Mouse (Mus musculus) hindbrain, embryonic 13.5 days (tissue): ENCODE measurements around the gene St6galnac5. TPM values are rescaled to one million over a fixed set of nuclear protein-coding genes. Genes with fewer than 3 reads are reported as not detected.

Experiments used
- ATAC-seq: fragments of 200-750 bp; cut with Nextera tagmentation; 2 replicates; pipeline ENCODE4 v1.8.0; 2017; ENCODE audit warnings: moderate TSS enrichment; ENCODE audit not compliant: low FRiP score
- H3K27ac ChIP-seq: fragments of 300-500 bp; sonication (generic); 2 replicates; pipeline ENCODE4 v1.5.1; 2015; ENCODE audit warnings: inconsistent platforms, mild to moderate bottlenecking, moderate library complexity
- H3K27me3 ChIP-seq: fragments of 300-500 bp; sonication (generic); 2 replicates; pipeline ENCODE4 v1.6.1; 2015; ENCODE audit warnings: mild to moderate bottlenecking, inconsistent platforms
- H3K36me3 ChIP-seq: fragments of 300-500 bp; sonication (generic); 2 replicates; pipeline ENCODE4 v1.6.1; 2015; ENCODE audit warnings: mild to moderate bottlenecking, inconsistent platforms
- H3K4me1 ChIP-seq: fragments of 300-500 bp; sonication (generic); replicated peaks from 2 replicates; pipeline ENCODE4 v1.6.1; 2015; ENCODE audit warnings: inconsistent platforms
- H3K4me2 ChIP-seq: fragments of 300-500 bp; sonication (generic); 2 replicates; pipeline ENCODE4 v1.6.1; 2015; ENCODE audit warnings: inconsistent platforms, mild to moderate bottlenecking, moderate library complexity
- H3K4me3 ChIP-seq: fragments of 300-500 bp; sonication (generic); 2 replicates; pipeline ENCODE4 v1.5.1; 2015; ENCODE audit warnings: mild to moderate bottlenecking, inconsistent platforms
- H3K9ac ChIP-seq: fragments of 300-500 bp; sonication (generic); 2 replicates; pipeline ENCODE4 v1.6.1; 2015; ENCODE audit warnings: mild to moderate bottlenecking, inconsistent platforms
- H3K9me3 ChIP-seq: fragments of 300-500 bp; sonication (generic); 2 replicates; pipeline ENCODE4 v1.6.1; 2016; ENCODE audit warnings: inconsistent platforms
- WGBS: fragments of 180-500 bp; shearing (Covaris S2); methylation state at CpG from one replicate; pipeline ENCODE4 v1.1.7; 2015; 5-methylcytosine and 5-hydroxymethylcytosine counted together
- polyA plus RNA-seq: library from polyadenylated mRNA; unstranded; fragments of >200 nt; fragmentation: Nextera tagmentation; extraction: Ambion mirVana; gene quantifications from 2 replicates; pipeline ENCODE4 v1.2.1, GENCODE M21; 2015

The St6galnac5 gene
- polyA plus RNA-seq, 1 experiment from 2014 or later, result 18.6 TPM

- no peaks in the 10 kb centered on the region for H3K9me3 ChIP-seq
- H3K9ac ChIP-seq, result no peak overlapping the region
- H3K27ac ChIP-seq, result no peak overlapping the region
- no peaks in the 10 kb centered on the region for H3K27me3 ChIP-seq
- no peak overlapping the region for H3K4me2 ChIP-seq
- H3K4me3 ChIP-seq, result no peak overlapping the region
- H3K4me1 ChIP-seq, result 0 out of 2 replicates have a peak, but pooled peaks cover 2% of the 10 kb centered on the region
- ATAC-seq, result no peak
- H3K36me3 ChIP-seq, result no peaks in the 10 kb centered on the region; the same call in 1 of the 2 replicates
- 92% methylated on average over 7 of the region's 7 CpGs for WGBS
Measured at GRCm38 (mm10) chr3:152948556-152948955, 33.5 kb downstream of the St6galnac5 start.

DNA sequence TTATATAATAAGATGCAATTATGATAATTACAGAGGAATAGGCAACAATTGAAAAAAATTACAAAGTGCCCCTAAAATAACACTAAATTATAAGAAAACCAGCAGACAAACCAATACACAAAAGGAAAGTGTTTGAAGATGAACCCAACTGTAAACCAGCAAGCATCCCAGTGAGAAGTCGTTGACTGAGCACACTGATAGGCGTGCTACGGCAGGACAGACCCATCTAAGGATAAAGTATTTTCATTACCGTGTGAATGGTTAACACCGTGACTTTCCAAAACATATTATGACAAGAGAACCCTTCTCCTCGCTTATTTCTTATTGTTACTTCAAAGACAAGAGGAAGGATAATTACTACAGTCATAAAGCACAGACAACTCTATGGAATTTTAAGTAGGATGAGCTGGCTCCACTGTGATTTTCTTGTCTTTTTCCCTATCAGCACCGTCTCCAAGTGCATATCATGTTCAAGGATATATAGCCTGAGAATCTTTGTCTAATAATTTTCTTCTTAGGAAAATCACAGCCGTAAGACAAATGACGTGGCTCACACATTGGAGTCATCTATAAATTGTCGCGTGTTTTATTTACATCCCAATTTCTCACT lies 34.9 kb downstream of the St6galnac5 start:
- Histone ChIP-seq H3K4me3 (no peak overlapping the region), H3K9me3 (no peaks in the 10 kb centered on the region), H3K9ac (no peak overlapping the region), H3K27ac (no peak overlapping the region), H3K4me2 (no peak overlapping the region), H3K36me3 (no peaks in the 10 kb centered on the region; the same call in 1 of the 2 replicates), H3K27me3 (no peaks in the 10 kb centered on the region), H3K4me1 (0 out of 2 replicates have a peak, but pooled peaks cover 2% of the 10 kb centered on the region)
- 82% methylated on average over 11 of the region's 11 CpGs for WGBS
- ATAC-seq, result no peak

GRCm38 (mm10) chr3:152944766-152945165 lies 37.3 kb downstream of the St6galnac5 start:
- Histone ChIP-seq H3K4me2 (no peak overlapping the region), H3K36me3 (no peaks in the 10 kb centered on the region), H3K27ac (no peak overlapping the region), H3K9ac (no peak overlapping the region), H3K9me3 (no peaks in the 10 kb centered on the region), H3K27me3 (0 out of 2 replicates have a peak, but pooled peaks cover 2% of the 10 kb centered on the region), H3K4me1 (0 out of 2 replicates have a peak, but pooled peaks cover 2% of the 10 kb centered on the region), H3K4me3 (no peak overlapping the region)
- ATAC-seq, result no peak
- WGBS, result 75% methylated on average over 3 of the region's 3 CpGs

GRCm38 (mm10) chr3:152942985-152943384 lies 39.1 kb downstream of the St6galnac5 start:
- H3K9me3 ChIP-seq, result no peaks in the 10 kb centered on the region
- no peak overlapping the region for H3K4me3 ChIP-seq
- H3K27me3 ChIP-seq, result 0 out of 2 replicates have a peak, but pooled peaks cover 3% of the 10 kb centered on the region
- H3K4me2 ChIP-seq, result no peak overlapping the region
- no peak overlapping the region for H3K9ac ChIP-seq
- H3K36me3 ChIP-seq, result no peaks in the 10 kb centered on the region
- WGBS, result 55% methylated on average over 11 of the region's 11 CpGs
- no peak for ATAC-seq
- no peak overlapping the region for H3K27ac ChIP-seq
- 0 out of 2 replicates have a peak, but pooled peaks cover 2% of the 10 kb centered on the region for H3K4me1 ChIP-seq

GRCm38 (mm10) chr3:152941671-152942070 lies 40.4 kb downstream of the St6galnac5 start:
- Histone ChIP-seq H3K9me3 (no peaks in the 10 kb centered on the region), H3K27ac (no peak overlapping the region), H3K4me3 (no peak overlapping the region), H3K4me1 (0 out of 2 replicates have a peak, but pooled peaks cover 2% of the 10 kb centered on the region), H3K9ac (no peak overlapping the region), H3K27me3 (0 out of 2 replicates have a peak, but pooled peaks cover 3% of the 10 kb centered on the region), H3K4me2 (no peak overlapping the region), H3K36me3 (no peaks in the 10 kb centered on the region)
- WGBS, result 83% methylated on average over 5 of the region's 5 CpGs
- ATAC-seq, result no peak

GRCm38 (mm10) chr3:152936313-152936712 lies 45.7 kb downstream of the St6galnac5 start:
- H3K36me3 ChIP-seq, result no peaks in the 10 kb centered on the region
- H3K27ac ChIP-seq, result no peak overlapping the region
- no peak overlapping the region for H3K9ac ChIP-seq
- 97% methylated on average over 3 of the region's 3 CpGs for WGBS
- H3K4me3 ChIP-seq, result no peak overlapping the region
- no peaks in the 10 kb centered on the region for H3K9me3 ChIP-seq
- no peaks in the 10 kb centered on the region for H3K4me1 ChIP-seq
- H3K4me2 ChIP-seq, result no peak overlapping the region
- 0 out of 2 replicates have a peak, but pooled peaks cover 3% of the 10 kb centered on the region for H3K27me3 ChIP-seq
- no peak for ATAC-seq

DNA sequence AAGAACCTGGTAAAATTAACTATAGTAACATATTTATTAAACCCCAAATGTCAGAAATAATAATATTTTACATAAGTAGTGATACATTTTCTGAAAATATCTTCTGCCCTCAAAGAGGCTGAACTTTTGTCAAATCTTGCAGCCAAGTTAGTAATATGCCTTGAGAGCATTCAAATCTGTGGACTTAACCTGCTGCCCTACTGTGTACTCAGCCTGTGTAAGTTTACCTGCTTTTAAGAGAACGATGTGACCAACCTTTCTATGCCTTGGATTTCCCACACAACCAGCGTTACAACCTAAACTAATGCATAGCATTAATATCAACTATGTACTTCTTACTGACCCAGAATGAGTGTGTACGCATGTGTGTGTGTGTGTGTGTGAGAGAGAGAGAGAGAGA lies 48.3 kb downstream of the St6galnac5 start:
- no peaks in the 10 kb centered on the region for H3K27me3 ChIP-seq
- H3K4me2 ChIP-seq, result no peak overlapping the region
- no peak for ATAC-seq
- no peaks in the 10 kb centered on the region for H3K9me3 ChIP-seq
- no peak overlapping the region for H3K4me3 ChIP-seq
- WGBS, result 97% methylated on average over 3 of the region's 3 CpGs
- H3K9ac ChIP-seq, result no peak overlapping the region
- H3K4me1 ChIP-seq, result peaks cover 8% of the 10 kb centered on the region
- H3K27ac ChIP-seq, result no peak overlapping the region
- H3K36me3 ChIP-seq, result no peaks in the 10 kb centered on the region

DNA sequence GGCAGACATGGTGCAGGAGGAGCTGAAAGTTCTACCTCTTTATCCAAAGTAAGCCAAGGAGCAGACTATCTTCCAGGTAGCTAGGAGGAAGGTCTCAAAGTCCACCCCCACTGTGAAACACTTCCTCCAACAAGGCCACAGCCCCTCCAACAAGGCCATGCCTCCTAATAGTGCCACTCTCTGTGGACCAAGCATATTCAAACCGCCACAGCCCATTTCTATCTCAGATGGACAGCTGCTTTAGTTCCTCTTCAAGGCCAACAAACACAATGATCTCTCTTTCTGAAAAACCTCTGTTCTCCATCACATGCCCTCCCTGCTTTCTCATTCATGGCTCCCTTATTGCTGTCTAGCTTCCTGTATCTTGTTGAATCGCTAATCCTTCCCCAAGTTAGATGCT lies 49.5 kb downstream of the St6galnac5 start:
- H3K9ac ChIP-seq, result no peak overlapping the region
- H3K27ac ChIP-seq, result no peak overlapping the region
- ATAC-seq, result no peak
- no peaks in the 10 kb centered on the region for H3K36me3 ChIP-seq
- no peak overlapping the region for H3K4me3 ChIP-seq
- no peak overlapping the region for H3K4me2 ChIP-seq
- peaks cover 18% of the 10 kb centered on the region for H3K4me1 ChIP-seq
- WGBS, result 86% methylated on average over 2 of the region's 2 CpGs
- no peaks in the 10 kb centered on the region for H3K9me3 ChIP-seq
- H3K27me3 ChIP-seq, result no peaks in the 10 kb centered on the region

DNA sequence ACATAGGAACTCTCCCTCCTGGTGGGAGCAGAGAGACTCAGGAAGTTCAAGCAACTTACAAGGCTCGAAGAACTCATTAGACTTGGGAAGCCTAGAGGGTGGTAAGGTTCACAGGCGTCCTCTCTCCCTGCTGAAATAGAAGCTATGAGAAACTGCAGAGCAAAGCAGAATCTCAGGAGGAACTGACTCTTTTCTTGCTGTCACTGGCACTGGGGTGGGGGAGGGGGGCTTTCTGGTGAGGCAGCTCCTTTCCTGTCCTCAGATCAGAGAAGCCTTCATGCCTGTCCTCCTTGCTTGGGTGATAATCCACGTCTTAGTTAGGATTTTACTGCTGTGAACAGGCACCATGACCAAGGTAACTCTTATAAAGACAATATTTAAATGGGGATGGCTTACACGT lies 50.0 kb downstream of the St6galnac5 start:
- H3K4me3 ChIP-seq, result no peak overlapping the region
- 79% methylated on average over 4 of the region's 4 CpGs for WGBS
- H3K4me2 ChIP-seq, result no peak overlapping the region
- peaks cover 23% of the 10 kb centered on the region for H3K4me1 ChIP-seq
- no peaks in the 10 kb centered on the region for H3K9me3 ChIP-seq
- ATAC-seq, result no peak
- no peaks in the 10 kb centered on the region for H3K36me3 ChIP-seq
- H3K27me3 ChIP-seq, result no peaks in the 10 kb centered on the region
- H3K9ac ChIP-seq, result no peak overlapping the region
- no peak overlapping the region for H3K27ac ChIP-seq

DNA sequence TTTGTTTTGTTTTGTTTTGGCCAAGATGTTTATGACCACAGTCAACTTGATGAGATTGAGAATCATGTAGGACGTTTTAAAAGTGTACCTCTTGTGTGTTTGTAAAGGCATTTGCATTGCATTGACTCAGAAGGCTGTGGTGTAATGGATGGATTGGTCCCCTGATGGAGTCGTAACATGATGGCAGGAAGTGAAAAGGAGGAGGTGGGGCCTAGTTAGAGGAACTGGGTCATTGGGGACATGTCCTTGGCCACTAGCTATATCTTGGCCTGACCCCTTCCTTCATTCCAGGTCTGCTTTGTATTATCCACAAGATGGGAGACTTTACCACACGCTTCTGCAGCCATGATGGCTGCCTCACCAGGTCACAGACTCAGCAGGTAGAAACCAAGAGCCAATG lies 50.7 kb downstream of the St6galnac5 start:
- Histone ChIP-seq H3K27ac (no peak overlapping the region), H3K4me1 (peaks cover 23% of the 10 kb centered on the region), H3K4me2 (no peak overlapping the region), H3K9me3 (no peaks in the 10 kb centered on the region), H3K4me3 (no peak overlapping the region), H3K27me3 (no peaks in the 10 kb centered on the region), H3K9ac (no peak overlapping the region), H3K36me3 (no peaks in the 10 kb centered on the region)
- 84% methylated on average over 3 of the region's 3 CpGs for WGBS
- no peak for ATAC-seq

- no peak overlapping the region for H3K27ac ChIP-seq
- H3K4me1 ChIP-seq, result peaks cover 23% of the 10 kb centered on the region
- no peaks in the 10 kb centered on the region for H3K9me3 ChIP-seq
- H3K4me3 ChIP-seq, result no peak overlapping the region
- no peaks in the 10 kb centered on the region for H3K36me3 ChIP-seq
- no peak overlapping the region for H3K4me2 ChIP-seq
- H3K9ac ChIP-seq, result no peak overlapping the region
- ATAC-seq, result no peak
- 82% methylated on average over 7 of the region's 7 CpGs for WGBS
- no peaks in the 10 kb centered on the region for H3K27me3 ChIP-seq
Measured at GRCm38 (mm10) chr3:152929788-152930281, 52.2 kb downstream of the St6galnac5 start.

DNA sequence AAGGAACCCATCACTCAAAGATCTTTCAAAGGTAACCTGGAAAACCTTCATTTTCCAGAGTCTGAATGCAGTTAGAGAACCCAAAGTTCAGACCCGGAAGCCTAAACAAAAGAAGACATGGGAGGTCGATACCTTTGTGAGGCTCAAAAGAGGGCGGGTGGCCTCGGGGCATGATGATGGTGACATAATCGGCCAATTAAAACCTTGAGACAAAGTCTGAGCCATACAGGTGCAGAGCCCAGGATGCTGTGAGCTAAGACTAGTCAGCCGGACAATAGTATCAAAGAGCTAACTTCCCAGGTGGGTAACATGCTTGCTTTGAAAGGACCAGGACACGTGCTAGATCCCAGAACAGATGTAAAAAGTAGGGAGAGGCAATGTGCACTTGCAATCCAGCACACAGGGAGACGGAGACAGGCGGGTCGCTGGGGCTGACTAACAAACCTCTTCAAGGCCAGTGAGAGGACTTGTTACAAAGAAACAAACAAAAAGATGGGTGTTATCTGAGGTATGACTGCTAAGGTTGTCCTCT lies 52.7 kb downstream of the St6galnac5 start:
- Histone ChIP-seq H3K4me1 (peaks cover 27% of the 10 kb centered on the region), H3K4me2 (no peak overlapping the region), H3K9me3 (no peaks in the 10 kb centered on the region), H3K4me3 (no peak overlapping the region), H3K9ac (no peak overlapping the region), H3K27me3 (no peaks in the 10 kb centered on the region), H3K27ac (no peak overlapping the region), H3K36me3 (no peaks in the 10 kb centered on the region)
- no peak for ATAC-seq
- 74% methylated on average over 10 of the region's 10 CpGs for WGBS
